Comparison of ENCODE assay signal across 19 mouse cellular contexts in the genomic region with DNA sequence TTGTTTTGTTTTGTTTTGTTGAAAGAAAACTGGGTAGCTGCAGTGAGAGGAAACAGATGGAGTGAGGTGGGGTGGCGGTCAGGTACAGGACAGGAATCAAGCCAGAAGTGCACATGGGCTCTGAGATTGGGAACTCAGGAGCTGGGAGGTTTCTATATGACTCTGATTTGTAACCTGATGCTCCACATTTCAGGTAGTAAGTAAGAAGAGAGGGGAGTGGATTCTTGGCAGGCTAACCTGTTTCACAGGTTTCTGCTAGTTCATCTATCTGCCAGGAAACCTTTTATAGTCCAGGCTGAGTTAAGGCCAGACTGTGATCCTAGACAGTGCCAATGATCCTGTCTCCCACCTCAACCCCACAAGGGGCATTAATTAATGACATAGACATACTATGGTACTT. TPM values are rescaled to one million over a fixed set of nuclear protein-coding genes. Genes with fewer than 3 reads are reported as not detected.
DNase-seq lines count a peak whose midpoint lies in the region; ATAC-seq and TF ChIP-seq lines count a peak whose summit lies in the region.
"Had no signal": no experiment of that assay in that cellular context is flagged by ENCODE, and none has a peak within 500 bp of the region (broad histone marks: within the 10 kb centered on the region; RNA-seq: fewer than 3 reads in every experiment).

No protein-coding gene starts in this region.

- DNase-seq in kidney, postnatal 0 days (ENCODE audit: low spot score) = peak; percentile 13
- no peak for DNase-seq in kidney, postnatal 14 days
- peak; percentile 53 for DNase-seq in lung, postnatal 36 days
- no peak for DNase-seq in forebrain, embryonic 14.5 days (ENCODE audit: low spot score)
- no peak for DNase-seq in cerebellum, adult 9-10 months
- DNase-seq: adrenal gland, postnatal 10 days; cerebellum, postnatal 10 days; gastrocnemius, postnatal 10 days; heart, postnatal 36 days; kidney, postnatal 25 days; liver, embryonic 13.5 days; right cerebral cortex, postnatal 25 days had no signal

- no peak overlapping the region for H3K4me2 ChIP-seq in kidney, postnatal 0 days (ENCODE audit: low read length)
- H3K4me2 ChIP-seq in embryonic facial prominence, embryonic 13.5 days = no peak overlapping the region
- H3K4me2 ChIP-seq in intestine, embryonic 15.5 days (replicated peaks) = no peak overlapping the region
- H3K4me2 ChIP-seq in forebrain, embryonic 14.5 days (ENCODE audit: low read length) = no peak overlapping the region
- H3K4me2 ChIP-seq in forebrain, embryonic 15.5 days (replicated peaks) = no peak overlapping the region
- H3K4me2 ChIP-seq: heart, embryonic 11.5 days; liver, embryonic 13.5 days had no signal

- no peaks in the 10 kb centered on the region for H3K36me3 ChIP-seq in kidney, postnatal 0 days (ENCODE audit: insufficient read depth, low read length)
- H3K36me3 ChIP-seq in embryonic facial prominence, embryonic 13.5 days = no peaks in the 10 kb centered on the region
- no peaks in the 10 kb centered on the region for H3K36me3 ChIP-seq in intestine, embryonic 15.5 days
- no peaks in the 10 kb centered on the region for H3K36me3 ChIP-seq in forebrain, embryonic 14.5 days (ENCODE audit: control insufficient read depth, insufficient read depth, low read length)
- H3K36me3 ChIP-seq in forebrain, embryonic 15.5 days = no peaks in the 10 kb centered on the region
- H3K36me3 ChIP-seq: liver, embryonic 13.5 days had no signal

- H3K27me3 ChIP-seq in kidney, postnatal 0 days (ENCODE audit: insufficient read depth, low read length) = no peaks in the 10 kb centered on the region
- no peaks in the 10 kb centered on the region for H3K27me3 ChIP-seq in embryonic facial prominence, embryonic 13.5 days
- H3K27me3 ChIP-seq in intestine, embryonic 15.5 days (replicated peaks) = no peaks in the 10 kb centered on the region
- H3K27me3 ChIP-seq in forebrain, embryonic 14.5 days (replicated peaks; ENCODE audit: control insufficient read depth, insufficient read depth, low read length) = no peaks in the 10 kb centered on the region
- no peaks in the 10 kb centered on the region for H3K27me3 ChIP-seq in forebrain, embryonic 15.5 days
- H3K27me3 ChIP-seq: liver, embryonic 13.5 days; megakaryocyte, embryonic 14.5 days had no signal

- H3K4me1 ChIP-seq in kidney, postnatal 0 days (replicated peaks; ENCODE audit: insufficient read depth, low read length) = no peaks in the 10 kb centered on the region
- 0 out of 2 replicates have a peak, but pooled peaks cover 4% of the 10 kb centered on the region for H3K4me1 ChIP-seq in embryonic facial prominence, embryonic 13.5 days
- H3K4me1 ChIP-seq in intestine, embryonic 15.5 days (replicated peaks) = no peaks in the 10 kb centered on the region
- H3K4me1 ChIP-seq in forebrain, embryonic 14.5 days (ENCODE audit: control insufficient read depth, insufficient read depth, low read length) = no peaks in the 10 kb centered on the region
- no peaks in the 10 kb centered on the region for H3K4me1 ChIP-seq in forebrain, embryonic 15.5 days
- H3K4me1 ChIP-seq: liver, embryonic 13.5 days; megakaryocyte, embryonic 14.5 days had no signal

- H3K27ac ChIP-seq in kidney, postnatal 0 days = no peak overlapping the region
- H3K27ac ChIP-seq in embryonic facial prominence, embryonic 13.5 days = no peak overlapping the region
- H3K27ac ChIP-seq in intestine, embryonic 15.5 days = no peak overlapping the region
- no peak overlapping the region for H3K27ac ChIP-seq in forebrain, embryonic 14.5 days (ENCODE audit: low read depth, low read length)
- H3K27ac ChIP-seq in forebrain, embryonic 15.5 days (replicated peaks) = no peak overlapping the region
- H3K27ac ChIP-seq: hindbrain, postnatal 0 days; liver, embryonic 13.5 days had no signal

- no peak overlapping the region for H3K9ac ChIP-seq in kidney, postnatal 0 days (ENCODE audit: low read depth, low read length)
- H3K9ac ChIP-seq in embryonic facial prominence, embryonic 13.5 days = no peak overlapping the region
- H3K9ac ChIP-seq in intestine, embryonic 15.5 days = no peak overlapping the region
- no peak overlapping the region for H3K9ac ChIP-seq in forebrain, embryonic 14.5 days (ENCODE audit: low read length)
- H3K9ac ChIP-seq in forebrain, embryonic 15.5 days (replicated peaks) = no peak overlapping the region
- H3K9ac ChIP-seq: liver, embryonic 13.5 days had no signal

- WGBS in kidney, postnatal 0 days = 77% methylated on average over 1 of the region's 1 CpGs
- 58% methylated on average over 1 of the region's 1 CpGs for WGBS in embryonic facial prominence, embryonic 13.5 days
- WGBS in intestine, embryonic 15.5 days = 73% methylated on average over 1 of the region's 1 CpGs
- 97% methylated on average over 1 of the region's 1 CpGs for WGBS in forebrain, embryonic 14.5 days
- WGBS in forebrain, embryonic 15.5 days = 98% methylated on average over 1 of the region's 1 CpGs

- no peak overlapping the region for H3K4me3 ChIP-seq in kidney, postnatal 0 days (replicated peaks; ENCODE audit: low read depth, low read length)
- H3K4me3 ChIP-seq in embryonic facial prominence, embryonic 13.5 days = no peak overlapping the region
- no peak overlapping the region for H3K4me3 ChIP-seq in intestine, embryonic 15.5 days (replicated peaks)
- H3K4me3 ChIP-seq in forebrain, embryonic 14.5 days (ENCODE audit: low read depth, low read length) = no peak overlapping the region
- no peak overlapping the region for H3K4me3 ChIP-seq in forebrain, embryonic 15.5 days
- H3K4me3 ChIP-seq: liver, embryonic 13.5 days; megakaryocyte, embryonic 14.5 days had no signal

- no peaks in the 10 kb centered on the region for H3K9me3 ChIP-seq in kidney, postnatal 0 days (replicated peaks; ENCODE audit: low read length)
- H3K9me3 ChIP-seq in embryonic facial prominence, embryonic 13.5 days = no peaks in the 10 kb centered on the region
- H3K9me3 ChIP-seq in intestine, embryonic 15.5 days = no peaks in the 10 kb centered on the region
- no peaks in the 10 kb centered on the region for H3K9me3 ChIP-seq in forebrain, embryonic 14.5 days (replicated peaks; ENCODE audit: control insufficient read depth, low read length)
- H3K9me3 ChIP-seq in forebrain, embryonic 15.5 days = no peaks in the 10 kb centered on the region
- H3K9me3 ChIP-seq: liver, embryonic 13.5 days had no signal

- TF ChIP-seq CTCF in kidney, postnatal 0 days (IDR thresholded peaks at IDR 0.05; ENCODE audit: low read depth) = no peak

- no peak for ATAC-seq in kidney, postnatal 0 days (replicated peaks; ENCODE audit: low FRiP score, low read depth)
- ATAC-seq in embryonic facial prominence, embryonic 13.5 days (ENCODE audit: insufficient number of reproducible peaks, insufficient read depth, low FRiP score, low TSS enrichment, low read depth) = peak; percentile 71; the same call in 1 of the 2 replicates
- peak; percentile 82 for ATAC-seq in intestine, embryonic 15.5 days
- no peak for ATAC-seq in forebrain, embryonic 14.5 days
- no peak for ATAC-seq in forebrain, embryonic 15.5 days (replicated peaks)
- ATAC-seq: forebrain, embryonic 16.5 days; hindbrain, postnatal 0 days had no signal

RNA-seq across cellular contexts. Expression of gene Echdc1, which starts 27.2 kb away (rescaled TPM):
- 33.4 and 36.3 TPM in 2 replicates for polyA plus RNA-seq in kidney, postnatal 0 days (2015; fragmentation: Nextera tagmentation; extraction: Ambion mirVana)
- polyA plus RNA-seq in embryonic facial prominence, embryonic 13.5 days (2015; fragmentation: Nextera tagmentation; extraction: Ambion mirVana) = 20.6 and 22.4 TPM in 2 replicates
- polyA plus RNA-seq in intestine, embryonic 15.5 days (2015; fragmentation: Nextera tagmentation; extraction: Ambion mirVana) = 41.4 and 42.8 TPM in 2 replicates
- 23.3 and 23.6 TPM in 2 replicates for polyA plus RNA-seq in forebrain, embryonic 14.5 days (2014; fragmentation: Nextera tagmentation; extraction: Ambion mirVana)
- 20.8 and 23.2 TPM in 2 replicates for polyA plus RNA-seq in forebrain, embryonic 15.5 days (2015; fragmentation: Nextera tagmentation; extraction: Ambion mirVana)

Comparison
In these comparisons a context has a peak if more than half of its experiments do, and no peak if none do; other contexts are left out.
1. DNase-seq: peak in kidney, postnatal 0 days (single experiment) and lung, postnatal 36 days (single experiment); none in kidney, postnatal 14 days (single experiment), forebrain, embryonic 14.5 days (single experiment) and cerebellum, adult 9-10 months (single experiment).
2. ATAC-seq: peak in embryonic facial prominence, embryonic 13.5 days (single experiment) and intestine, embryonic 15.5 days (single experiment); none in kidney, postnatal 0 days (single experiment), forebrain, embryonic 14.5 days (single experiment) and forebrain, embryonic 15.5 days (single experiment).